Mouse (Mus musculus): ENCODE measurements around the gene Tmprss12. TPM values are rescaled to one million over a fixed set of nuclear protein-coding genes. Genes with fewer than 3 reads are reported as not detected.
"Not testable (repeated sequence)": the region's sequence is repeated elsewhere in the genome, so short reads cannot be mapped to it uniquely, and the experiment has no call there.

Tmprss12 gene
- total RNA-seq, 2 experiments from 2014 or later, result not detected

DNA sequence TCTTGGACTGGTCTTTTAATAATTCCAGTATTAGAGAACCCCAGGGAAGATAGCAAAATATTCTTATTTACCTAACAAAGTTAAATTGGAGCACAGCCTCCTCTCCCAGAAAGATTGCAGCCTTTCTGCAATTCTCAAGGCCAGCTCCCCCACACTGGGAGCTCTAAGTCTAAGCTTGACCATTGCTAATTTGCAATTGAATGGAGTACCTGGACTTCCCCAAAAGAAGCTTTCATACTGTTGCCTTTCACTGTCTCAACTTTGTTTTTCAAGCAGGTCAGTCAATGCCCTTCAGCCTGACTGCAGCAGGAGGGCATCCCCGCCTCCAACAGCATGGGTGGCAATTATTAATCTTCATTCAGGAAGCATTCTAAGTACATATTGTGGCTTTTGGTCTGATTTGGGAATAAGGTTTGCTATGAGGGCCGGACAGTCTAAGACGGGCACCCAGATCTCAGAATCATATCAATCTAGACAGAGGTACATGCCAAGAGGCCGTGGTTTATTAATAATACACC lies 6.8 kb upstream of the Tmprss12 start:
- not testable (repeated sequence) for DNase-seq (ENCODE audit: low spot score in 2 of 2)

DNA sequence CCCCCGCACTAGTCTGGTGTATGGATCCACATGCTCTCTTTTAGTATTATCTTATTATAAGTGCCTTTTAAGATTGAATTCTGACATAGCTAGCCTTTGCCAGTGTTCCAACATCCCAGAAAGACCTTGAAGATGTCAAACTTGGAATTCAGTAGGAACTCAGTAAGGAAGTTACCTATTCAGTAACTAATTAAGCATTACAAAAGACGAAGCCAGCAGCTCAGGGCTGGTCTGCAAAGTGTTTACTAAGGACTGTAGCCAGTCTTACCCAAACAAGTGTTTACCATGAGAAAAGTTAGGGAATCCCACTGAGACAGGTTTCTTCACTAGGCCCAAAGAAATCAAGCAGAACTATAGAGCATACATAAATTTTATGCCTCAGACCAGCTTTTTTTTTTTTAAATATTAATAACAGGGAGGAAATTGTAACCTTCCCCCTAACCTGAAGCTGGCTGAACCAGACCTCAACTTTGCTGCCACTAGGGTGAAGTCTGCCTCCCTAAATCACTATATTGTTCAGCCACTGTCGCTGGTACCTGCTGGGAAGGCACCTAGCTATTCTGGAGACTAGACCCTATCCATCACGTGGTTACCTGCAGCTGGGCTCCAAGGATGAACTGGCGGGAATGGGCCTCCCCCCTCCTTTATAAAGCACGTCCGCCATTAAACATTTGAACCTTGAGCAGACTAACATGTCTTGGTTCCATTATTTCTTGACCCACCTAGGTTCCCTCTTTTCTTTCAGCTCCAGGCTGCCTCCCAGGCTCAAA lies 5.7 kb upstream of the Tmprss12 start:
- no peak for DNase-seq (ENCODE audit: low spot score in 2 of 2)

GRCm38 (mm10) chr15:100276403-100276802 lies 4.2 kb upstream of the Tmprss12 start:
- no peak for DNase-seq (ENCODE audit: low spot score in 2 of 2)

DNA sequence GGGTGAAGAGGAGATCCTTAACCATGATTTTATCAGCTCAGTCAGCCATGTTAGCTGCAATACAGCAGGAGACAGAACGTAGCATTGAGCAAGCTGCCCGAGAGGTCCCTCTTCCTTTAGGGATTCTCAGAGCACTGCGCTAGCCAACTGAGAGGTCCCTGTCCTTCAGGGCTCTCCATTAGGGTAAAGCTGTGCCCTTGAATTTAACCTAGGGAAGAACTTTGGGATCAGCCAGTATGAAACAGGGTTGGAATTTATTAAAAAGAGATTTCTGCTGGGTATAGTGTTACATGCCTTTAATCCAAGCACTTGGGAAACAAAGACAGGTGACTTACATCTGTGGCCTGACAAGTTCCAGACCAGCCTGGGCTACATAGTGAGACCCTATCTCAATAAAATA lies 3.1 kb upstream of the Tmprss12 start:
- DNase-seq (ENCODE audit: low spot score in 2 of 2), result no peak

- DNase-seq (ENCODE audit: low spot score in 2 of 2), result no peak
Observed at GRCm38 (mm10) chr15:100288980-100289379, 8.3 kb downstream of the Tmprss12 start.

- DNase-seq (ENCODE audit: low spot score in 2 of 2), result no peak
Observed at GRCm38 (mm10) chr15:100290858-100291257, 10.2 kb downstream of the Tmprss12 start.

GRCm38 (mm10) chr15:100292326-100292725 lies 11.7 kb downstream of the Tmprss12 start:
- no peak for DNase-seq (ENCODE audit: low spot score in 2 of 2)

DNA sequence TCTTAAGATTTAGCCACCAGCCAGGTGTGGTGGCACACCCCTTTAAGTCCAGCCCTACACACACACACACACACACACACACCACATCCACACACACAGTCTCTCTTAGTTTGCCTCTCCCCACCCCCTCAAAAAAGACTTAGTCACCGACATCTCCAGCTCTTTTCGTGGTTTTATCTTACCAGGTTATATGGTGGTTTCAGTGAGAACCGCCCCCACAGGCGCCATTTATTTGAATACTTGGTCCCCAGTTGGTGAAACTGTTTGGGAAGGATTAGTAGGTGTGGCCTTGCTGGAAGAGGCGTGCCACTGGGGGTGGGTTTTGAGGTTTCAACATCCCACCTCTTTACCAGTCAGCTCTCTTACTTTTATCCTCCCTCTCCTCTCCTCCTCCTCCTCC lies 17.2 kb downstream of the Tmprss12 start:
- no peak for DNase-seq (ENCODE audit: low spot score in 2 of 2)

GRCm38 (mm10) chr15:100300499-100300898 lies 19.9 kb downstream of the Tmprss12 start:
- DNase-seq (ENCODE audit: low spot score in 2 of 2), result no peak

DNA sequence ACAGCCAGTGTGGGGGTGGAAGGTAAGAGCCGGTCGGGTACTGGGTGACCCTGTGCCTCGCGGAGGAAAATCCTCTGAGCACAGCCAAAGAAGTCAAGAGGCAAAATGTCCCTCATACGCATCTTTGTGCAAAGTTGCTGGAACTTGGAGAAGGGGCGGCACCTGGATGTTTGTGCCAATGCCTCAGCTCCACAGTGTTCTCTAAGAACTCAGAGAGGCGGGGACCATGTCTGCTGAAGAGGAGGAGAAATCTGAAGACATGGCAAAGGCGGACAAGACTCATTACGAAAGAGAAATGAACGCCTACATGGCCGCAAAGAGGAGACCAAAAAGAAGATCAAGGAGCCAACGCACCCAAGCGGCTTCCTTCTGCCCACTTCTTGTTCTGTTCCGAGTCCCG lies 20.9 kb downstream of the Tmprss12 start:
- DNase-seq (ENCODE audit: low spot score in 2 of 2), result peak; percentile 18 to 54

DNA sequence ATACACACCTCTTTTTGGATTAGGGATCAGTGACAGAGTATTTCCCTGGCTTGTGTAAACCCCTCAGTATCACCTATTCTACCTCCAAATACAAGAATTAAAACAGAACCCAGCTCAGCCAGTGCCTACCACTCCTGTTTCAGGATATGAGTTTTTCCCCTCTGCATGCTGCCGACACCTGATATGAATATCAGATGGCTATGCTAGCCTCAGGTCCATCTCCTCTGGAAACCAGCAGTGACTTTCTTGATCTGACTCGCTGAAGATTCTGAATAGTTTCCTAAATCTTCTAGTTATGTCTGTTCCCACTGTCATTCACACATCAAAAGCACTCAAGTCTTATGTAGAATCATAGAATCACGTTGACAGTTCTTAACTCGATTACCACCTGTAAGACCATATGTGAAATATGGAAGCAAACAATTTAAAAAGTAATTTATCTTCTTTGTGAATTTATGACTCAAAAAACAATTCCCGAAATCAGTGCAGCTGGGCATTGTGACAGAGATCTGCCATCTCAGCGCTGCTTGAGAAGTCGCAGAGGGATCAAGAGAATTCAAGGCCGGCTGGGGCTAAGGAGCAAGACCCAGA lies 22.9 kb downstream of the Tmprss12 start:
- no peak for DNase-seq (ENCODE audit: low spot score in 2 of 2)

GRCm38 (mm10) chr15:100304019-100304991 lies 23.7 kb downstream of the Tmprss12 start, which contains the start of gene Mettl7a1:
TSS of gene Mettl7a1 (plus strand) at chr15:100304140.
- peak; percentile 85 for DNase-seq (ENCODE audit: low spot score in 2 of 2)

DNA sequence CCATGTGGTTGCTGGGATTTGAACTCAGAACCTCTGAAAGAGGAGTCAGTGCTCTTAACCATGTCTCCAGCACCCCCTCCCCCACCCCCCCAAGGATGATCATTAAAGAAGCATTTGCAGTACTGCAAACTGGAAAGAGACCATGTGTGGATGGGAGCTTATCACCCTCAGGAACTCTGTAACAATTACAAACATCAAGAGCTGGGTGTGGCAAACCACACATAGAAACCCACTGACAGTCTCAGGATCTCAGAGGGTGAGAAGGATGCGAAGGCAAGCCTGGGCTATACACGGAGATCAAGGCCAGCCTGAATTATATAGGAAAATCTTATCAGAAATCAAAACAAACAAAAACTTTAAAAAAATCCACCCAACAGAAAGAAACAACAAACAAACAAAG lies 25.6 kb downstream of the Tmprss12 start:
- DNase-seq (ENCODE audit: low spot score in 2 of 2), result no peak

DNA sequence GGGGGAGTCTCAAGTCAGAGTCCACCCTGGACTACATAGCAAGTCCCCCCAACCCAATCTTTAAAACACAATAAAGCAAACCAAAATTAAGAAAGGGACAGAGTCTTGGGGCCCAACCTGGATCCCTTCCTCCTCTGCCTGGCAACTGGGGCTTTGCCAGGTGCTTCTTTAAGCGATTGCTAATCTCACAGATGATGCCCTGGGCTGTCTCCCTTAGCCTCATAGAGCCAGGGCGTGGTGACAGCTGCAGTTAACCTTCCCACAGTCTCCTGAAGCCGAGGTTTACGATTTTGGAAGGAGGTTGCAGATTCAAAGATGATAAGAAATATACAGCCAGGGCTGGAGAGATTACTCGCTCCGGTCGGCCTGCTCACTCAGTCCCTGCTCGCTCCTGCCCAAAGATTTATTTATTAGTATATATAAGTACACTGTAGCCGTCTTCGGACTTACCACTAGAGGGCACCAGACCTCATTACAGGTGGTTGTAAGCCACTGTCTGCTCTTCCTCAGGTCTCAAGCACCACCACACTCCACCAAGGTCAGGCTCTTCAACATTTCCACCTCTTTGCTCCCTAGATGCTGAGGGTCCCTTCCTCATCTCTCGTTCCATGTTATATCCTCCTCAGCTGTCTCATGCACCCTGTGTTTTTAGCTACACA lies 26.9 kb downstream of the Tmprss12 start:
- DNase-seq (ENCODE audit: low spot score in 2 of 2), result peak in 1 of 2 experiments; percentile 19

DNA sequence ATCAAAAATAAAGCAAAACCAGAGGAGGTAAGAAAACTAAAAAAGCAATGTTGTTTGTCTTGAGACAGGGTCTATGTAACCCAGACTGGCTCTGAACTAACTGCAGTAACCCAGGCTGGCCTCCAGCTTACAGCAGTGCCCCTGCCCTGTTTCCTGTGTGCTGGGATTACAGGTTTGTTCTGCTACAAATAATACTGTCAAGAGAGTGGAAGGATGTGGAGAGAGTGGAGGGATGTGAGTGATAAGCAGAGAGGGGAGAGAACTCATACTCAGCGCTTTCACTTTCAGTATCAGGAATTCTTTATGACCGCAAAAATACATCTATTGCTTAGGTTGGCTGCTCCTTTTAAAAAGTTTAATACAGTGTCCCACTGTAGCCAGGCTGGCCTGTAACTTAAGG lies 31.7 kb downstream of the Tmprss12 start:
- DNase-seq (ENCODE audit: low spot score in 2 of 2), result no peak

DNA sequence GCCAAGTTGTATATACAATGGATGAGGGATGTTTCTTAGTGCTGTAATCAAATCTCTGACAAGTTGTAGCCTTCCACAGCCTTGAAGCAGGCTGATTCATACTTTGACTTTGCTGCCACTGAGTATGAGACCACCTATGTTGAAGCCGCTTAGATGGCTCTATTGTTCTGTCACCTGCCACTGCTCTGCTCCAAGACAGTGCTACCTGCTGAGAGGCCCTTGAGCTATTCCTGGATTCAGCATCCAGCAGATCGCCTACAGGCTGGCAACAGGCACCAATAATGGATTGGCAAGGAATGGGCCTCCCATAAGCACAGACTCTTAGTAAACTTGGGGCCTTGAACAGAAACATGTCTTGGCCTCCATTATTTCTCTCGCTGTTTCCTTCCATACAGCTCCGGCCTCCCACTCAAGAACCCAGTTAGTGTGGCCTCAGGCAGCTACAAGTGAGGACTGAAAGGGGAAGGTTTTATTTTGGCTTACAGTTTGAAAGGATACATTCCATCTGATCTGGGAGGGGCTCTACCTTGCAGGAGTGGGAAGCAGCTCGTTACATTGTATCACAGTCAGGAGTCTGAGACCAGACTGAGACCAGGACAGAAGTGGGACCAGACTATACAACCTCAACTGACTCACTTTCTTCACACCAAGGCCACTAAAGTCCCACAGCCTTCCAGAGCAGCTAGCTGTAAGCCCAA lies 34.0 kb downstream of the Tmprss12 start:
- no peak for DNase-seq (ENCODE audit: low spot score in 2 of 2)

- DNase-seq (ENCODE audit: low spot score in 2 of 2), result not testable (repeated sequence)
Observed at GRCm38 (mm10) chr15:100318014-100318671, 37.5 kb downstream of the Tmprss12 start.

DNA sequence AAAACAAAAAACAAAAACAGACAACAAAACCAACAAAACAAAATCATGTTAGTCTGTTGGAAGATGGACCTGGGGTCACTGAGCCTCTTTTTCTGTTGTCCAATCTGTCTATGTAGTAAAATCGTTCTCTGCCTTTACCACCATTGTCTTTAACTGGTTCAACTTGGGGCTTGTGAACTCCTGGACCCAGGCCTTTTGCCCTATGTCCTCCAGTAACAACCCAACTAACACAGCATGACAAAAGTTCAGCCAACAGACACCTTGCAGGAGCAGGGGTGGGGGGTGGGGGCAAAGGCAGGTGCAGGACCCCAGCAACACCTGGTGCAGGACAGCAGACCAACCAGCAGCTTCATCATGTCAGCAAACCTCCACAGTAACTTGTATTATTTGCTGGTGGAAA lies 39.2 kb downstream of the Tmprss12 start:
- no peak for DNase-seq (ENCODE audit: low spot score in 2 of 2)

DNA sequence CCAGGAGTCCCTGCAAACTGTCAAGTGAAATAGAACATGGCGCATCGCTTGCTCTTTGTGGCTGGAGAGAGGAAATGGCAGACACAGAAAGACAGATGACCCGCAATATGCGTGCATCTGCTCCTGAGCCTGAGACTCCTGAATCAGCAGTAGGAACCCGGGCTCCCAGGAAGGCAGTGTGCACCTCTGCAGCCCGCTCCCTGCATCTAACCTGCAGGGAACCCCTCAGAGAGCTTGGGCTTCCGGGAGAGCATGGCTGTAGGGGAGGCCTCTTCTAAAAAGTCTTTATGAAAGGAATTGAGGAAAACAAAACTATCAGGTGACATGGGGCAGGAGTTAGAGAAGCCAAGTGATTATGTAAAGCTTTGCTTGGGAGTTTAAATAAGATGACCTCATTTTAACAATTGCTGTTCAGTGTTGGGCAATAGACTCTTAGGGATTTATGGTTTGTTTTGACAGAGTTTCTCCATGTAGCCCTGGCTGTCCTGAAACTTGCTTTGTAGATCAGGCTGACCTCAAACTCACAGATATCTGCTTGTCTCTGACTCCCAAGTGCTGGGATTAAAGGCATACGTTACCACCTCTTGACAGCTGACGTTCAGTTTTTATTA lies 39.8 kb downstream of the Tmprss12 start:
- DNase-seq (ENCODE audit: low spot score in 2 of 2), result no peak

All from left cerebral cortex, adult 18-20 months (tissue).